Mouse (Mus musculus): ENCODE measurements at regions not wholly inside any gene's neighbourhood (a gene's known extent, or its start where the extent isn't known, plus 50 kb on each side); places are given as distances from the start of the nearest gene placed in this dataset.
A peak's percentile ranks its signal among the peaks of the same experiment; 100 is the strongest.
"Not testable (repeated sequence)": the region's sequence is repeated elsewhere in the genome, so short reads cannot be mapped to it uniquely, and the experiment has no call there.

- H3K4me2 ChIP-seq (replicated peaks; ENCODE audit: low read depth): no peak overlapping the region
- no peak overlapping the region for H3K27ac ChIP-seq (replicated peaks)
- TF ChIP-seq CTCF (IDR thresholded peaks at IDR 0.05; ENCODE audit: low read depth) (no peak), EP300 (optimal IDR thresholded peaks at IDR 0.05) (no peak)
- H3K9ac ChIP-seq (ENCODE audit: low read length): no peak overlapping the region
- no peaks in the 10 kb centered on the region for H3K27me3 ChIP-seq (ENCODE audit: control insufficient read depth, insufficient read depth, low read length)
- no peak overlapping the region for H3K4me3 ChIP-seq (ENCODE audit: low read depth, low read length)
- no peaks in the 10 kb centered on the region for H3K4me1 ChIP-seq (replicated peaks; ENCODE audit: control insufficient read depth, insufficient read depth)
- 73% methylated on average over 4 of the region's 4 CpGs for WGBS
- H3K9me3 ChIP-seq (ENCODE audit: control insufficient read depth, low read length): no peaks in the 10 kb centered on the region
- no peak for DNase-seq (ENCODE audit: low spot score)
- H3K36me3 ChIP-seq (ENCODE audit: control insufficient read depth, insufficient read depth, low read length): no peaks in the 10 kb centered on the region
- ATAC-seq (ENCODE audit: low FRiP score, low TSS enrichment): no peak
These were observed 1777.3 kb upstream of the Cdh9 start for GRCm38 (mm10) chr15:14951246-14951645.

- Histone ChIP-seq H3K9ac (ENCODE audit: low read length) (no peak overlapping the region), H3K9me3 (ENCODE audit: control insufficient read depth, low read length) (no peaks in the 10 kb centered on the region), H3K36me3 (ENCODE audit: control insufficient read depth, insufficient read depth, low read length) (no peaks in the 10 kb centered on the region), H3K4me1 (replicated peaks; ENCODE audit: control insufficient read depth, insufficient read depth) (no peaks in the 10 kb centered on the region), H3K4me3 (ENCODE audit: low read depth, low read length) (no peak overlapping the region), H3K27ac (replicated peaks) (no peak overlapping the region), H3K4me2 (replicated peaks; ENCODE audit: low read depth) (no peak overlapping the region), H3K27me3 (ENCODE audit: control insufficient read depth, insufficient read depth, low read length) (no peaks in the 10 kb centered on the region)
- ATAC-seq (ENCODE audit: low FRiP score, low TSS enrichment) (no peak), DNase-seq (ENCODE audit: low spot score) (no peak)
- 73% methylated on average over 3 of the region's 3 CpGs for whole genome bisulfite sequencing
- TF ChIP-seq EP300 (optimal IDR thresholded peaks at IDR 0.05) (no peak), CTCF (IDR thresholded peaks at IDR 0.05; ENCODE audit: low read depth) (no peak)
These were observed 1746.3 kb upstream of the Cdh9 start for GRCm38 (mm10) chr15:14982227-14982626.

- peak; percentile 74 for ATAC-seq (ENCODE audit: low FRiP score, low TSS enrichment)
- not testable (repeated sequence) for H3K9ac ChIP-seq (ENCODE audit: low read length); H3K4me3 ChIP-seq (ENCODE audit: low read depth, low read length); H3K27me3 ChIP-seq (ENCODE audit: control insufficient read depth, insufficient read depth, low read length); H3K4me2 ChIP-seq (replicated peaks; ENCODE audit: low read depth); H3K4me1 ChIP-seq (replicated peaks; ENCODE audit: control insufficient read depth, insufficient read depth); H3K36me3 ChIP-seq (ENCODE audit: control insufficient read depth, insufficient read depth, low read length); H3K9me3 ChIP-seq (ENCODE audit: control insufficient read depth, low read length); H3K27ac ChIP-seq (replicated peaks)
- DNase-seq (ENCODE audit: low spot score): peak; percentile 26
- WGBS: 38% methylated on average over 2 of the region's 2 CpGs
These were observed 1709.2 kb upstream of the Cdh9 start for GRCm38 (mm10) chr15:15019352-15019751.
